Mouse (Mus musculus) yolk sac, embryonic 10.5 days (tissue): ENCODE results near the gene Slc6a9.
A peak's percentile ranks its signal among the peaks of the same experiment; 100 is the strongest.

Experiments
- DNase-seq: peaks from one replicate; pipeline ENCODE4 v3.0.0-alpha.2; 2017; ENCODE audit warnings: low spot score

The Slc6a9 gene

DNA sequence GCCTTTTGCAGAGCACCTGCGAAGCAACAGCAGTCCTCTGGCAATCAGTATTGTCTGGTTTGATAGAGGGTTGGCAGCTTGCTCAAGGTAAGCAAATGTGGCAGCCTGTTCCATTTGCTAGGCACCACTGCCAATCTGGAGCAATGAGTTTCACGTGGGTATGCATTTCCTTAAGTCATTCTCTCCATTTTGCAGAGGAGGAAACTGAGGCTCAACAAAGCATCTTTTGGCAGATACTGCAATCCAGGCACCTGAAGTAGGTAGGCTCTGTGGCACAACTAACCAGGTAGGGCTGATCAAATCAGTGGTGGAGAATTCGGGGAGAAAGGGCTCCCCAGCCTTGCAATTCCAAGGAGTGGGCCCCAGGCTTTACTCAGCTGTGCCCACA, at the start of gene Slc6a9:
Slc6a9 (plus strand) TSS at position 50 of the 388 bp plus-strand sequence.
- no peak for DNase-seq

DNA sequence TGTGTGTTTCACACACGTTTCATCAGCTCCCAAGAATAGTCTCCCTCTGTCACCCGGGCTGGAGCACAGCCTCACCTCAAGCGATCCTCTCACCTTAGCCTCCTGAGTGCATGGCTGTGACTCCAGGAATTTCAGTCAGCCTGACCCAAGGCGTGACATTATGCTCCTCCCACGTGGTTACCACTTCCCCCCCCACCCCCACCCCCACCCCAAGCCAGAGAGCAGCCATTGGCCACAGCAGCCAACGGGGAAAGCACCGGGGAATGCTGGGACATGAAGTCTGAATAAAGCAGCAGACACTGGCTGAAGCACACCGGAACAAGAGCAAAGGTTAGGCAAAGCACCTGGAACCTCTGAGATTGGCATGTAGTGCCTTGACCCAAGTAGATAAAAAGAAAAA, 47.3 kb upstream of the Slc6a9 start:
- DNase-seq = peak; percentile 88

DNA sequence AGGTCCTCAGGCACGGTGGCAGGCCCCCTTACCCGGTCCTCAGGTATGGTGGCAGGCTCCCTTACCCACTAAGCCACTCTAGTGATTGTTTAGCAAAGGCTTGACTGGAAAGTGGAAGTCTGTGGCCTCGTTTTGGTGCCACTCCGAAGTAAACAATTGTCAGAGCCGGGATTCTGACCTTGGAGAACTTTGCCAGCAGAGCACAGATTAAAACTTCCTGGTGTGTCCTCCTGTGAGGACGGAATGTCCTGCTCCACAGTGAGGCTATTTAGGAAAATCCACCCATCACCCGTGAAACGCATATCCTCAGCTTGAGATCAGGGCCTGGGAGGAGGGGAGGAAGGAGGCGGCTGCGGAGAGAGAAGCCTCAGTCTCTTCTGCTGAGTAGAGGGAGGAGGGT, 46.0 kb upstream of the Slc6a9 start:
- DNase-seq = no peak

DNA sequence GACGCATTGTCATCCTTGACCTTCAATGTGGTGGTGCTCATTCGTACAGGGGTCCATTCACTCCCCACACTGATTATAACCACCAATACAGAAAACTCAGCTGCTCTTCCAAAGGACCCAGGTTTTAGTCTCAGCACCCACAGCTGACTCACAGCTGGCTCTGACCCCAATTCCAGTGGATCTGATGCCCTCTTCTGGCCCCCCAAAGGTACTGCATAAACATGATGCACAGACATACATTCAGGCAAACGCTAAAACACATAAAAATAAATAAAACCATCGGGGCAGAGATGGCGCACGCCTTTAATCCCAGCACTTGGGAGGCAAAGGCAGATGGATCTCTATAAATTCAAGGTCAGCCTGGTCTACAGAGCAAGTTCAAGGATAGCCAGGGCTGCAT, 34.4 kb upstream of the Slc6a9 start:
- no peak for DNase-seq

DNA sequence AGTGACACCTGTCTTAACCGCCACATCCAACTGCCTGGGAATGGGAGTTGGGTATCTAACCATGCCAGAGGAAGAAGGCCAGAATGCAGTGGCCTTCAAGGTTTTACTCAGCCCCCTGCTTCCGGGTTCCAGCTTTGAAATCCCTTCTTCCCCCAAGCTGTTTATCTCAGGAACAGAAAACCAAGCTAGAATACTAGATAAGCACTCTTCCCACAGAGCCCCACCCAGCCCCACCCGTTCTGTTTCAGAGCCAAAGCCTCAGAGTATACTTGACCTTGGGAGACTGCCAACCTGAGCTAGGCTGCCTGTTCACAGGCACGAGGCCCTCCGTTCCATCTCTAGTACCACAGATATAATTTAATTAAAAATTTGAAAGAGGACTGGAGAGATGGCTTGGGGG, 27.3 kb upstream of the Slc6a9 start:
- no peak for DNase-seq

DNA sequence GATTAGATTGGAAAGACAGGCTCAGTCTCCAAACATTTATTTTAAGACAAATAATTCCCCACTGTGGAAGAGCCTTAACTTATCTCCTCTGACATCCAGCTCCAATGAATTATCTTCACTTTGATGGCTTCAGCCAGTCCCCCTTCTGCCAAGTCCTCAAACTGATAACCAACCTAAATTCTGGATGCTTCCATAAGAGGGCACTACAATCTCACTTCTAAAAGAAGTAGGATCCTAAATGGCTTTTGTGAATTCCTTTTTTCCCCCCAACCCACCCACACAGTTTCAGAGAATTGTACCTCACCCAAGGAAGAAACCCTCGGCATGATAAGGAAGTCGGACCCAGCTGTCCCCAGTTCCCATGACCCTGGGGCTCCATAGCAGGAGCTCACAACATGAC, 23.4 kb upstream of the Slc6a9 start:
- DNase-seq = no peak

DNA sequence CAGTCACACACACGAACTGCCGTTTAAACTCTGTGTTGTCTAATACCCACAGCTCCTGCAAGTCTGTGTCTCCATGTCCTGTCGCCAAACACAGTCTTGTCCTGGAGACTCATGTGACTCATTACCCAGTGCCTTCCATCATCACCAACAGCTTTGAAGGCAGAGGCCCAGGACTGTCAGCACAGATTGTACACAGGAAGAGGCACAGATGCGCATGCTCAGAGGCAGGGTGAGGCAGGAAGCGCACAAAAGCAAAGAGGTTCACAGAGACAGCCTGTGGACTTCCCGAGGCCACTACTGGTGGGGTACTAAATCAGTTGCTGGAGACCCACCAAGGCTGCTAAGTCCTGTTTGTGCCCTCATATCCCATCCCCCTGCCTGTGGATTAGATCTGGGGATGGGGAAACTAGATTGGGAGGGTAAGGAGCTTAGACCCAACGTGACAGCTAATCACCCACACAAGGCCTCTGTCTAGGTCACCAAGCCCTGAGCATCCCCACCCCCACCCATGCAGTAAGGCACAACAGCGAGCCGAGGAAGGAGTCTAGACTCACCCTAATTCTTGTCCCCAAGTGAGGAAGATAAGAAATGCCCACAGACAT, 20.6 kb upstream of the Slc6a9 start:
- DNase-seq = no peak

DNA sequence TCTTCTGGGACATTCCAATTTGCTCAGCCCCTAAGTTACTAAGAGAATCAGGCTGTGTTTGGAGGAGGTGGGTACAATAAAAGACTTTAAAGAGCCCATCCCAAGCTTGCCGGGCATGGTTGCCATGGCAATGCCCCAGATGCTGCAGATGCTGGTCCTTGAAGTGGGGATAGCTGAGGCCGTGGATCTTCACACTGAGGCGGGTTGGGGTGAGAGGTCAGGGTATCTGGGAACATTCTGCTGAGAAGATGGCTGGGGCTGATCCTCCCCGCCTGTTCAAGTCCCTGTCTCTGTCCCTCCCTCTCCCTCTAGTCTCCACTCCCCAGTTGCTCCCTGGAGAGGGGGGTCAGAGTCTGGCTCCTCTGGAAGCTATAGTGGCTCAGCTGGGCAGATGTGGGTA, 20.0 kb upstream of the Slc6a9 start:
- no peak for DNase-seq

DNA sequence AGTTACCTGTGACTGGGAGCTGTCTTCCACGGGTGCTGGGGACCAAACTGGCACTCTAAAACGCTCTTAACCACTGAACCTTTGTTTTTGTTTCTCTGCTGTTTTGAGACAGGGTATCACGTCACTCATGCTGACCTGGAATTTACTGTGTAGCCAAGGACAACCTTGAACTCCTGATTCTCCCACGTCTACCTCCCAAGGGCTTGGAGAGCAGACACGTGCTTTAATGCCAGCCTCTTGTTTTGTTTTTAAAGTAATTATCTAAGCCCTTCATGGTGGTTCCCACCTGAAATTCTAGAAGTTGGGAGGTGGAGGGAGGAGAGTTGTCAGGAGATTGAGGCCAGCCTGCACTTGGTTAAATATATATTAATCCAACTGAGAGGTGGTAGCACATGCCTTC, 17.5 kb upstream of the Slc6a9 start:
- DNase-seq = no peak

DNA sequence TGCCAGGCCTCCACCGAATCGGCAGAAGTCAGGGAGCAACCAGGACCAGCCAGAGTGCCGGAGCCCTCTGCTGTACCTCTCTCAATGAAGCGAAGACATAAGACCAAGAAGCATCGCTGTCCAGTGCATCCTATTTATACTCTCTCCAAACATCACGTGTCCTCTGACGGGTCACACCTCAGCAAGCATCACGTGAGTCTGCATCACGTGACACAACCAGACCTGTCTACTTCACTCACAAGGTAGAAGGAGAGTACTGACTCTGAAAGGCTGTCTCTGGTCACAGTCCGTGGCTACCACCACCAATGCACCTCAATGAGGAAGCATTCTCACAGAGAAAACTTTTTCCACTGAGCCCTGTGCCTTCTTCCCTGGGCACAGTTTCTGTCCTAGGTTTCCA, 16.3 kb upstream of the Slc6a9 start:
- no peak for DNase-seq

DNA sequence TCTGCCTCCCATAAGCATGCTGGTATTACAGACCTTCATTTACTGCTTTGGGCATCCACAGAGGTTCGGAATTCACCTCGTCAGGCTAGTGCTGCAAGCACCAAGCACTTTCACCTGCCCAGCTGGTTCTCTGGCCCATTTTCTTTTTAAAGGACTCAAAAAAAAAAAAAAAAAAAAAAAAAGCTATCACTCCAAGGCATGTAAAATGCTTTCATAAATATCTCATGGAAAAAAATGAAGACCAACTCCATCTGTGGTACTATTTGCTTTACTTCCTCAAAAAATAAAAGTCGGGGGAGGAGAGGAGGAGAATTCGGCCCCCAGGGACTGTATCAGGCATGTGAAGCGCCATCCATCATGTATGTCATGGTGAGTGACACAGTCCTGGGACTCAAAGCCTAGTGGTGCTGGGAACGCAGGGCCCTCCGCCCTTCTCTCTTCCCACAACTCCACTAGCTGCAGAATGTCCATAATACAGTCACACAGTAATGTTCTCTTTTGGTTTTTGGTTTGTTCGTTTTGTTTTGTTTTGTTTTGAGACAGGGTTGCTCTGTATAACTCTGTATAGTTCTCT, 5.6 kb upstream of the Slc6a9 start:
- DNase-seq = no peak

DNA sequence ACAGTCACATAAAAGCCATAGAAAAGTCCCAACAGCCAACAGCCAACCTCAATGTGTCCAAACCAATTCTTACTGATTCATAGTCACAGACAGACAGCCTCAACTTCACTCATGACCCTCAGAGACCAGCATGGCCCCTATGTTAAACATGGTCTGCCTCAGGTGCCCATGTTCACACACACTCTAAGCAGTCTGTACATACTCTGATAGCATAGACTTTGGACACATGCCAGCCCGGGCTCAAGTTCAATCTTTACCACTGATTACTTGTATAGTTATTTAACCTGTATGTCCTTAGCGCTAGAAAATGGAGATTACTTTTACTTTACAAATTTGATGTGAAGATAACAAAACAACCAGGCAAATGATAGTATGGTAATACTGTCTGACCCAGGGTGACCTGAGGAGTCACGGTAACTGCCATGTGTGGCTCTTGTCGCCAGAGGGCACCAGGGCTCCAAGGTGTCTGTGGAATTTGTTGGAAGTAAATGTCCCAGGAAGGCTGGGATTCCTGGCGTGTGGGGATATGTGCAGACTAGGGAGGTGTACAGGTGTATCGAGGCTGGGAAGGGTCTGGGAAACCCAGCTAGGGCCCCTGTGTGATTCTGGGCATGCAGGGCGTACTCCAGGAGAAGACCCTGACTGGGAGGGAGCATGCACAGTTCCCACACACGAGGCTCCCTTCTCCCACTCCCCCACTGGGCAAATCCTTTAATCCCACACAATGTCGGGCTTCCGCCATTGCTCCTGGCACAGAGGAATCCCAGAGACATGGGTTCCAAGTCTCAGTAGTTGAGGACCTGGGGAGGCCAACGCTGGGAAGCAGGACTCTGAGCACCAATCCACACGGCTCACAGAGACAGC, 4.8 kb upstream of the Slc6a9 start:
- DNase-seq = peak; percentile 50

DNA sequence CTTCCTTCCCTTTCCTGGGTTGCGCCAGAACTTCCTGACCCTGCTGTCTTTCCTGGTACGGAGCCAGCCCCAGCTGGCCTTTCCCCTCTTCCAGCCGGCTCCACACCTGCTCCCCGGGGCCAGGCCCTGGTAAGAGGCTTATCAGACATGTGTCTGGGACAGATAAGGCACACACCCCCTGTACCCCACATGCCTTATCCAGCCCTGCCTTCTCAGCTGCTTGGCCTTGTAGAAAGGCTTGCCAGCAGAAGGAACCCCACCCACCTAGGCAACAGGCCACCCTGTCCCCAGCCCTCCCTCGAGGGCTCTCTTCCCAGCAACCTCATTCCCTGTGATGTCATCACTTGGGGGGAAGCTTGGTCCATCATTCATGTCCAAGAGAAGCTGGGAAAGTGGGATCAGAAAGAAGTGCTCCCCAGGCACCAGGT, 4.2 kb upstream of the Slc6a9 start:
- peak; percentile 36 for DNase-seq

DNA sequence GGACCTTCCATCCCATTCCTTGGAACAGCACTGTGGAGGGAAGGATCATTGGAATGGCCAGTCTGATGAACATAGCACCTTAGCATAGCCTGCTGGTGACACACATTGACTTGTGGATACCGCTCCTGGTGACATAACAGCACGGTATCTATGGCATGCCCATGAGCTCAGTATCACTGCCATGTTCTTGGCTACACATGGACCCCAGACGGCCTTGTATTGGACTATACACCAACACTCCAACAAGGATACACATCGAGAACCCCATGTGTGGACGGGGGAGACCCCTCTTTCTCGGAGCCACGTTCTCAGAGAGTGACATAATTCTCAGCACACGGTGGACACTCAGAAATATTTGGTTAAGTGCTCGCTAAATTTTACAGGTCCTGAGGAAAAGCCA, 3.5 kb upstream of the Slc6a9 start:
- DNase-seq = no peak

DNA sequence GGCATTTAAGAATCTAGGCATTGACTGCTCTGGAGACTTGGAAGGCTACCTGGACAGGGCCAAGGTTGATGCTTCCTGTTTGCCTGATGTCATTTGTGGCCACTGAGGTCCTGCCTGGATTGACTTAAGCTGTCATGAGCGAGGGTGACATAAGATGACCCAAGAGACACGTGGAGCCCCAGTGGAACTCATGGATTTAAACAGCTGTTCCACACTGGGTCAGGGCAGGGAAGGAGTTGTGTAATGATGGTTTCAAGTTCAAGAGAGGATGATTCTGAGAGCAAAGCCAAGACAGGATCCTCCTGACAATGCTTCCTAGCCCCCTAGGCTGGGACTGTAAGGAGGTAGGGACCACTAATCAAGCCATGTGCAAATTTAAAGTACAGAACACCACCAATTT, 2.8 kb upstream of the Slc6a9 start:
- no peak for DNase-seq

DNA sequence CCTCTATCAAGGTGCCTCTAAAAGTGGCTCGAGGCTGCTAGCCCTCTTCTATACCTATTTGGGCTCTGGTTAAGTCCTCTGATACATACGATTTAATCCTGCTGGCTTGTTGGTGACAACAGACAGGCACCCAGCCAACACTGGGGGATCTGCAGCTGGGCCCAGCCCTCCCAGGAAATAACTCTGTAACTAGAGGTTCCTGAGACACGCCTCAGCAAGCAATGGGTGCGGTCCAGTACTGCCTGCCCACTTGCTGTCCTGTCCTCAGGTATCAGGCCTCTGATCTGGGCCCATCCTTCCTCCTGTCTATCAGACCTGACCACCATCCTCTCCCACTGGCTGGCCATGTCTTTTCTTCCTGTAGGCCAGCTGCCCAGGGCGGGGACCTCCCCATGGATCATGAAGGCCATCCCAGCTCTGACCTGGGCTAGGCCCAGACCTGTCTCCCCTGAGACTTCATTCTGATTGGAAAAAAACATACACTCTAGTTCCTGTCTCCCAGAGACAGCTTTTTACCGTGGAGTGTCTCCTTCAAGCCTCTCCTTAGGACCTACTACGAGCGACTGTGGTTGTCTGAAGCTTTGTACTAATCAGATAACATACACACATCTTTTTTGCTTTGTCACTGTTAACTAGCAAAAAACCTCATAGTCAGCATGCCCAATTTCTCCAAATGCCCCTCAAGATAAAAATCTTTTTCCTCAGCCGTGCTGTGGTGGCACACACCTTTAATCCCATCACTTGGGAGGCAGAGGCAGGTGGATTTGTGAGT, 2.2 kb upstream of the Slc6a9 start:
- peak; percentile 38 for DNase-seq

DNA sequence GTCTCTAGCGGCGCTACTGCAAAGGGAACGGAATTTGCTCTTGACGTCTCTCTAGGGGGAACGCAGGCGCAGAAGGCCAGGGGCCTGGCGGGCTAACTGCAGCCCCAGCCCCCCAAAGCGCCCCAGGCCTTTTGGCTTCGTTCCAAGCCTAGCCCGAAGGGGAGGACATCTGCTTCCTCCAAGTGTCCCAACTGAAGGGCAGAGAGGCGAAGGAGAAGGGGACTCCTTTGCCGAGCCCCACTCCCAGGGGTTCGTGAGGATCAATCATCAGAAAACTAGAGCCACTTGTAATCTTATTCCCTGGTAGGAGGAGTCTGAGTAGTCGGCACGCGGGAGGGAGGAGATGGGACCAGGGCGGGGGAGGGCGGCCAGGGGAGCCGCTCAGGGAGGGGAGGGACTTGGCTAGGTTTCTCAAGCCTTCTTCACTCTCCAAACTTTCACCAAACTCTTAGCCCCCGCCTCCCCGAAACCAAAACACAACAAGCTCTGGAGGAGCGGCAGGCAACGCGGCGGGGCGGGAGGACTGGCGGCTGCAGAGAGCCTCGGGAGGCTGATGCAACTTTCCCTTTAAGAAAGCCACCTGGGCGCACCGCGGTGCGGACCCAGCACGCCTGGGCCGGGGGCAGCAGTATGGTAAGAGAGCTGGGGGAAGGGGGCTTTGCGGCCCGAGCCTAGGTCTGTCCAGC, 682 bp downstream of the Slc6a9 start:
- DNase-seq = peak; percentile 81

DNA sequence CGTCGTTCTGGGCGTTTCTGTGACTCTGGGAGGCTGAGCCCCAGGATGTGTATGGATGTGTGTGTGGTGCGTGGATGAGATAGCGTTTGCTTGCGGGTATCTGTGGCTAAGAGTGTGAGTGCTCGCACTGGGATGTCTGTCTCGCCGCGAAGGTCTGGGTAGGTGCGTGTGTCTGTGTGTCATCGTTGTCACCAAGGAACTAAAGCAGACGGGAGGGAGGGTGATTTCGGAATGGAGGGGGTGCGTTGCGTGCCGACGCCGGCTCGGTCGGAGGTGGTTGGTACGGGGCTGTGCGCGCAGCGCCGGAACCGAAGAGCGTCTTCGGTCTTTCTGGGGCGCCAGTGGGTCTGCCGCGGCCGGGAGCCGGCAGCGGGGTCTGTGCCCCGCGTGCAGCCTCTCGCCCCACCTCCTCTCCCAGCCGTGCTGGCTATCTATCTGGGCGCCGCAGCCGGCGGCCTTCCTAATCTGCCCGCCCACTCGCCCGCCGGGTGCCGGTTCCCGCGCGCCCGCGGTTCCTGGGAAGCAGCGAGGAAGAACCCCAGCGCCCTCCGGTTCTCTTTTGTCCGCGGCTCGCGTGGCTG, 1.3 kb downstream of the Slc6a9 start:
- DNase-seq = no peak

DNA sequence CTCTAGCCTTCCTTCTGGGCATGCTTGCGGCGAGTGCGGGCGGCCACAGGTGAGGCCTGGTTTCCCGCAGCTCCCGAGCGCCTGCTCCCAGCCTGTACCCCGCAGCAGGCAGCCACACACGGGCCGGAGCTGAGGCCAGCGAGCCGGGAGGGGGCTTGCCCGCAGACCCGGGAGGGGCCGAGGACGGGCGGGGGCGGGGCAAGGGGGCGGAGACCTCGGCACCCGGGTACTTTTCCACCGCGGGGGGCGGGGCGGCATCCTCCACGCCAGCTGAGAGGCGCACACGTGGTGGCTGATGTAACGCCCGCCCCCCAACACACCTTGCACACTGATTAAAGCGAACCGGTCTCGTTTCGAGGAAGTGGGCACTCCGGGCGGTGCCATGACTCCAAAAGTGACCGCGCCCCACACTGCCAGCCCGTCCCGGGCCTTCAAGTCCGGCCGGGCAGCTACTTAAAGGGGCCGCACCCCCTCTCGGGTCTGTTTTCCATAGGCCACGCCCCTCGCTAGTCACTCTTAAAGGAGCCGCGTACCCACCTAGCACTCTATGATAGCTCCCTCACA, 2.0 kb downstream of the Slc6a9 start:
- DNase-seq = peak; percentile 94

DNA sequence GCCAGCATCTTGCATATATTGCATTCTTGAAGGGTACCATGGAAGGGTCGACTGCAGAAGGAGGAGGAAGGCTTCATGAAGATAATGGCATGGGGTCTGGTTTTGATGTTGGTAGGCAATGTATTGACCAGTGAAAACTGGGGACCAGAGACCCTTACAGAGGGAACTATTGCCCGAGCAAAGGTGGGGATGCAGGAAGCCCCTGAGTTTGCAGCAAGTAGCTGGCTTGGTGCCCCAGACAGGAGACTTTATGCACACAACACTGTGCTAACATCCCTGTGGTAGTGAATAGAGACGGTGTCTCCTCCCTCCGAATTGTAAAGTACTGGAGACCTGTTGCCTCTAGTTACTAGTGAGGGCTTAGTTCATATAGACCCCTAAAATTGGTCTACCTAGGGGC, 3.0 kb downstream of the Slc6a9 start:
- no peak for DNase-seq

DNA sequence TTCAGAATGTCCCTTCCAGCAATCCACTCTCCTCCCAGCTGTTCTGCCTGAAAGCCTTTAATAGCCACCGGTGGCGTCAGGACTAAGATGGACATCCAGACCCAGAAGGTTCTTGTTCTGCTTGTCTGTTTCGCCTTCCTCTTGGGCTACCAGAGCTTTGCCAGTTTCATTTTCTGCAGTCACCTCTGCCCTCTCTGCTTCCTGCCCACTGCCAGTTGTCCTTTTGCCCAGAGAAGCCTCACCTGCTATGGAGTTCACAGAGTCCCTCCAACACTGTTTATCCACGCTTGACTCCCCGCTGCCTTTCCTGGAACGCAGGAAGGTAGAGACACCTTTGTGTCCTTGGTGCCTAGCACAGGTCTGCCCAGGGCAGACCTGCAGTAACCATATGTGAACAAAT, 5.1 kb downstream of the Slc6a9 start:
- DNase-seq = no peak
